ENCODE assay signal across 8 mouse cellular contexts in the genomic region with DNA sequence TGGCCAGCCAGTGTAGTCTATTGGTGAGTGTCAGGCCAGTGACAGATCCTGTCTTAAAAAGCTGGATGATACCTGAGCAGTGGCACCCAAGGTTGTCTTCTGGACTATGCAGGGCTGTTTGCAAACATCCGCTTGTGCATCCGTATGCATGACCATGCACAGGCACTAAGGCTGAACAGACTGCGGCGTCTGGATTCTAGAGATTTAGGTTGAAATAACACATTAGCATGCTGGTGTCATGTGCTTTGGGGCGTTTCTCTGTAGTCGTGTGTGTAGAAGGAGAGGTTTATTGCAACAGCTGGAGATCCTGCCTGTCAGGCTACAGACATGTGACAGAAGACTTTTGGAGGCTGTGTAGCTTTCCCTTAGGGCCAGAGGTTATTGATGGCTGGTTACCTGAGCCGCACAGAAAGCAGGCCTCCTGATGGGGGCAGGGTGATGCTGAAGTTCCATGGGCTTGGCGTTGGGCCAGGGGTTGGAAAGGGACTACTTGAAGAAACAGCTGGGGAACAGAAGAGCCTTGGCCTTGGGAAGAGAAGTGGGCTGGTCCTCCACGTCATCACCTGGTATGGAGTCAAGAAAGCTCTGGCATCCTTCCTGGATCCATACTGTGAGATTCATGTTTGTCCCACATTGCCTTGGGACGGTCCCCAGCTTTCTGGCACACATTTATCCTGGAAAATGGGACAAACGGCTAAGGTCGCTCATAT. TPM values are rescaled to one million over a fixed set of nuclear protein-coding genes. Genes with fewer than 3 reads are reported as not detected.
A peak's percentile ranks its signal among the peaks of the same experiment; 100 is the strongest.
DNase-seq lines count a peak whose midpoint lies in the region; ATAC-seq lines count a peak whose summit lies in the region.
"Had no signal": no experiment of that assay in that cellular context is flagged by ENCODE, and none has a peak within 500 bp of the region (broad histone marks: within the 10 kb centered on the region; RNA-seq: fewer than 3 reads in every experiment).

No protein-coding gene starts in this region.

- WGBS in limb, embryonic 11.5 days, result 77% methylated on average over 12 of the region's 12 CpGs
- 85% methylated on average over 12 of the region's 12 CpGs for WGBS in limb, embryonic 10.5 days

- H3K4me2 ChIP-seq in limb, embryonic 11.5 days (ENCODE audit: low read depth, severe bottlenecking), result no peak overlapping the region
- H3K4me2 ChIP-seq: heart, embryonic 13.5 days had no signal

- peak; percentile 63; the same call in 1 of the 2 replicates for ATAC-seq in limb, embryonic 11.5 days (ENCODE audit: insufficient number of reproducible peaks, low FRiP score, low TSS enrichment, low read depth)

- H3K27ac ChIP-seq in limb, embryonic 11.5 days (replicated peaks; ENCODE audit: low read depth, low read length), result no peak overlapping the region
- H3K27ac ChIP-seq in limb, embryonic 10.5 days, result no peak overlapping the region
- H3K27ac ChIP-seq: heart, embryonic 13.5 days had no signal

- no peaks in the 10 kb centered on the region for H3K27me3 ChIP-seq in limb, embryonic 11.5 days (ENCODE audit: control insufficient read depth, insufficient read depth, low read length)
- H3K27me3 ChIP-seq in limb, embryonic 10.5 days (ENCODE audit: low read depth, poor library complexity, severe bottlenecking), result no peaks in the 10 kb centered on the region
- H3K27me3 ChIP-seq: heart, embryonic 13.5 days had no signal

- H3K36me3 ChIP-seq in limb, embryonic 11.5 days (ENCODE audit: control insufficient read depth, insufficient read depth, low read length), result no peaks in the 10 kb centered on the region
- no peaks in the 10 kb centered on the region for H3K36me3 ChIP-seq in limb, embryonic 10.5 days
- H3K36me3 ChIP-seq: heart, embryonic 13.5 days had no signal

- H3K9me3 ChIP-seq in limb, embryonic 11.5 days (ENCODE audit: control insufficient read depth, low read length), result no peaks in the 10 kb centered on the region
- H3K9me3 ChIP-seq in limb, embryonic 10.5 days (replicated peaks), result no peaks in the 10 kb centered on the region
- H3K9me3 ChIP-seq: heart, embryonic 13.5 days had no signal

- peak; percentile 34 for DNase-seq in limb, embryonic 11.5 days (ENCODE audit: low spot score)
- no peak for DNase-seq in limb, embryonic 10.5 days (ENCODE audit: low spot score)
- peak; percentile 27 for DNase-seq in cerebellum, adult 11-12 months
- peak; percentile 23 for DNase-seq in fat pad, adult 2 months (ENCODE audit: extremely low read depth, low read depth, low spot score)
- DNase-seq in kidney, postnatal 25 days, result peak; percentile 38 to 60
- no peak for DNase-seq in layer of hippocampus, postnatal 10 days (ENCODE audit: low spot score in 2 of 2)
- DNase-seq in urinary bladder, postnatal 25 days (ENCODE audit: low spot score), result no peak

- no peaks in the 10 kb centered on the region for H3K4me1 ChIP-seq in limb, embryonic 11.5 days (ENCODE audit: control insufficient read depth, insufficient read depth, low read length)
- H3K4me1 ChIP-seq in limb, embryonic 10.5 days, result peaks cover 6% of the 10 kb centered on the region; the same call in 1 of the 2 replicates

- H3K4me3 ChIP-seq in limb, embryonic 11.5 days (ENCODE audit: low read depth, low read length), result no peak overlapping the region
- no peak overlapping the region for H3K4me3 ChIP-seq in limb, embryonic 10.5 days
- H3K4me3 ChIP-seq: heart, embryonic 13.5 days had no signal

- H3K9ac ChIP-seq in limb, embryonic 11.5 days (ENCODE audit: low read length), result no peak overlapping the region
- H3K9ac ChIP-seq: heart, embryonic 13.5 days had no signal

RNA-seq across cellular contexts. Expression of a gene that starts 59.7 kb away (rescaled TPM):
- polyA plus RNA-seq in limb, embryonic 11.5 days (2014; fragmentation: Nextera tagmentation; extraction: Ambion mirVana), result 12.7 and 14.8 TPM in 2 replicates
- 20.0 and 21.8 TPM in 2 replicates for polyA plus RNA-seq in limb, embryonic 10.5 days (2016; fragmentation: Nextera tagmentation; extraction: Ambion mirVana)
- total RNA-seq in layer of hippocampus, postnatal 10 days (2021), result 10 to 100 TPM; 32.8 to 34.2 TPM

Comparison
In these comparisons a context has a peak if more than half of its experiments do, and no peak if none do; other contexts are left out.
1. DNase-seq: peak in limb, embryonic 11.5 days (single experiment), cerebellum, adult 11-12 months (single experiment), fat pad, adult 2 months (single experiment) and kidney, postnatal 25 days (2 of 2); none in limb, embryonic 10.5 days (single experiment), layer of hippocampus, postnatal 10 days (0 of 2) and urinary bladder, postnatal 25 days (single experiment).